Mouse (Mus musculus) embryonic fibroblast, embryonic 13.5 days (primary cell): Measurements from ENCODE around the gene Btn2a2.

ENCODE experiments used
- CTCF ChIP-seq: IDR thresholded peaks from 2 replicates; pipeline ENCODE4 v1.5.1; 2011; ENCODE audit warnings: mild to moderate bottlenecking, control low read depth, low read length, moderate library complexity, borderline replicate concordance; ENCODE audit not compliant: insufficient read depth
- POLR2A ChIP-seq: IDR thresholded peaks from 2 replicates; pipeline ENCODE4 v1.6.1; 2011; ENCODE audit warnings: low read depth, mild to moderate bottlenecking, control low read depth, low read length, moderate library complexity

DNA sequence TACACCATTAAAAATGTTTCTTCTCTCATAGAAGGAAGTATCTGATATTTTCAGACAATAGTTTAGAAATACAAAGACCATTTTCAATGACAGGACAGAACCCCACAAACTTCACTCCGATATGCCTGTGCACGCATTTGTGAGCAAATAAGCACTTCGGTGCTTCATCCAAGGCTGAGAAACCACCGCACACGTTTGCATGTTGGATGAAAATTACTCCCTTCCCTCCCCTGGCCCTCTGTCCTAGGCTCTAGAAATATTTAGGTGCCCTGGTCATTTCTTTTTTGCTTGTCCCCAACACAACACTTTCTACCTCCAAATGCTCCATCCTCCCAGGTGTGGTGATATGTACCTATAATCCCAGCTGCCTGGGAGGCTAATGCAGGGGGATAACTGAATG, 12.9 kb upstream of the Btn2a2 start:
- TF ChIP-seq CTCF: no peak
- TF ChIP-seq POLR2A: no peak
